In the genomic region with DNA sequence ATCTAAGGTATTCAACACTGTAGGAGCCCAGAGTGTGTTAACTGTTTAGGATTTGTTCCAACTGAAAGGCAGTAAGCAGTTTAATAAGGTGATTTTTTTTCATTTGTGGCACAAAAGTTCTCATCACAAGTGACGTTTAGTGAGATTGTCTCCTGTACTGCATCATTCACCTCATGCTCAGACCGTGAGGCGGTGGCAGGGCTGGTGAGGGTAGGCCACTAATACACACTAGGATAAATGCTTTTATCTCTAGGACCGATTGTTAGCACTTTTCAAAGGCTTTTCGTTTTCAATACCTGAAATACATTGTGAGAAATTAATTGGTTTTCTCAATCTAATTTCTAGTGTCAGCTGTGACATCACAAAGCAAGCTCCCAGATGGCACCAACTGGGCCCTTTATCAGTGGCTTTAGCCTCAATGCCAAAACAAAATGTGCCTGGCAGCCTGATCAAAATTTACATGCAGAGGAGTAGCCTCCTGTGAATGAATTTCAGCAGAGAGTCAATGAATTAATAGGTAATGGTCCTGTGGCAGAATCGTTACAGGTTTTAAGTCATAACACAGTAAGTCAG, we compare ENCODE assay signal across 14 mouse cellular contexts.
DNase-seq lines count a peak whose midpoint lies in the region; ATAC-seq lines count a peak whose summit lies in the region.
"Had no signal": no experiment of that assay in that cellular context is flagged by ENCODE, and none has a peak within 500 bp of the region (broad histone marks: within the 10 kb centered on the region; RNA-seq: fewer than 3 reads in every experiment).

No protein-coding gene starts in this region.

- H3K4me1 ChIP-seq in forebrain, embryonic 10.5 days, result peaks cover 15% of the 10 kb centered on the region
- peaks cover 4% of the 10 kb centered on the region for H3K4me1 ChIP-seq in hindbrain, embryonic 14.5 days (replicated peaks; ENCODE audit: control insufficient read depth, insufficient read depth, low read length)
- no peaks in the 10 kb centered on the region for H3K4me1 ChIP-seq in neural tube, embryonic 12.5 days
- H3K4me1 ChIP-seq in kidney, embryonic 14.5 days (ENCODE audit: control insufficient read depth, insufficient read depth, low read length), result no peaks in the 10 kb centered on the region

- H3K9me3 ChIP-seq in forebrain, embryonic 10.5 days, result no peaks in the 10 kb centered on the region
- H3K9me3 ChIP-seq in hindbrain, embryonic 14.5 days (ENCODE audit: control insufficient read depth, low read length), result no peaks in the 10 kb centered on the region
- no peaks in the 10 kb centered on the region for H3K9me3 ChIP-seq in neural tube, embryonic 12.5 days
- H3K9me3 ChIP-seq in kidney, embryonic 14.5 days (ENCODE audit: control insufficient read depth, low read length), result no peaks in the 10 kb centered on the region
- H3K9me3 ChIP-seq: heart, embryonic 12.5 days had no signal

- ATAC-seq in hindbrain, embryonic 14.5 days (ENCODE audit: low FRiP score), result peak; percentile 76; the same call in 1 of the 2 replicates
- peak; percentile 64; the same call in 1 of the 2 replicates for ATAC-seq in neural tube, embryonic 12.5 days (ENCODE audit: low FRiP score, low read depth)
- ATAC-seq in kidney, embryonic 14.5 days (ENCODE audit: low FRiP score, low TSS enrichment), result no peak

- peak overlapping the region; percentile 72 for H3K27ac ChIP-seq in forebrain, embryonic 10.5 days
- H3K27ac ChIP-seq in hindbrain, embryonic 14.5 days, result peak overlapping the region; percentile 80
- no peak overlapping the region; the same call in 1 of the 2 replicates for H3K27ac ChIP-seq in neural tube, embryonic 12.5 days
- no peak overlapping the region for H3K27ac ChIP-seq in kidney, embryonic 14.5 days (ENCODE audit: low read depth, low read length)
- H3K27ac ChIP-seq: kidney, postnatal 0 days had no signal

- 0 out of 2 replicates have a peak overlapping the region, but pooled peaks have one; percentile 39 for H3K9ac ChIP-seq in hindbrain, embryonic 14.5 days
- no peak overlapping the region for H3K9ac ChIP-seq in neural tube, embryonic 12.5 days
- no peak overlapping the region for H3K9ac ChIP-seq in kidney, embryonic 14.5 days (ENCODE audit: low read depth, low read length)
- H3K9ac ChIP-seq: heart, embryonic 12.5 days had no signal

- H3K27me3 ChIP-seq in forebrain, embryonic 10.5 days (ENCODE audit: poor library complexity, severe bottlenecking), result no peaks in the 10 kb centered on the region
- no peaks in the 10 kb centered on the region for H3K27me3 ChIP-seq in hindbrain, embryonic 14.5 days (ENCODE audit: control insufficient read depth, insufficient read depth, low read length)
- H3K27me3 ChIP-seq in neural tube, embryonic 12.5 days (replicated peaks), result no peaks in the 10 kb centered on the region
- H3K27me3 ChIP-seq in kidney, embryonic 14.5 days (ENCODE audit: control insufficient read depth, insufficient read depth, low read length), result no peaks in the 10 kb centered on the region
- H3K27me3 ChIP-seq: heart, embryonic 12.5 days had no signal

- H3K4me3 ChIP-seq in forebrain, embryonic 10.5 days, result no peak overlapping the region
- H3K4me3 ChIP-seq in hindbrain, embryonic 14.5 days (replicated peaks; ENCODE audit: low read length), result no peak overlapping the region
- H3K4me3 ChIP-seq in neural tube, embryonic 12.5 days, result no peak overlapping the region
- H3K4me3 ChIP-seq in kidney, embryonic 14.5 days (ENCODE audit: low read length), result no peak overlapping the region
- H3K4me3 ChIP-seq: heart, embryonic 12.5 days; myocyte had no signal

- no peak overlapping the region for H3K4me2 ChIP-seq in hindbrain, embryonic 14.5 days (replicated peaks)
- H3K4me2 ChIP-seq in neural tube, embryonic 12.5 days (replicated peaks), result no peak overlapping the region
- no peak overlapping the region for H3K4me2 ChIP-seq in kidney, embryonic 14.5 days (replicated peaks; ENCODE audit: low read depth, low read length)
- H3K4me2 ChIP-seq: heart, embryonic 12.5 days; liver, embryonic 11.5 days had no signal

- 69% methylated on average over 6 of the region's 6 CpGs for WGBS in forebrain, embryonic 10.5 days
- WGBS in hindbrain, embryonic 14.5 days, result 35% methylated on average over 6 of the region's 6 CpGs
- 53% methylated on average over 6 of the region's 6 CpGs for WGBS in neural tube, embryonic 12.5 days
- 84% methylated on average over 6 of the region's 6 CpGs for WGBS in kidney, embryonic 14.5 days

- peak; percentile 13 to 36 for DNase-seq in cerebellum, adult 18-20 months
- no peak for DNase-seq in cerebellum, adult 8-10 months
- no peak for DNase-seq in forebrain, embryonic 10.5 days (ENCODE audit: extremely low spot score, low spot score)
- peak; percentile 53 for DNase-seq in hindbrain, embryonic 14.5 days (ENCODE audit: low spot score)
- no peak for DNase-seq in spleen, postnatal 14 days (ENCODE audit: low spot score in 2 of 2)
- no peak for DNase-seq in adrenal gland, adult 18-20 months (ENCODE audit: low spot score in 2 of 2)
- DNase-seq: lung, postnatal 10 days; thymus, postnatal 14 days had no signal

- no peaks in the 10 kb centered on the region for H3K36me3 ChIP-seq in forebrain, embryonic 10.5 days (replicated peaks)
- H3K36me3 ChIP-seq in hindbrain, embryonic 14.5 days (replicated peaks; ENCODE audit: control insufficient read depth, insufficient read depth), result no peaks in the 10 kb centered on the region
- H3K36me3 ChIP-seq in neural tube, embryonic 12.5 days, result no peaks in the 10 kb centered on the region
- no peaks in the 10 kb centered on the region for H3K36me3 ChIP-seq in kidney, embryonic 14.5 days (ENCODE audit: control insufficient read depth, insufficient read depth, low read length)
- H3K36me3 ChIP-seq: heart, embryonic 12.5 days had no signal

Comparison
In these comparisons a context has a peak if more than half of its experiments do, and no peak if none do; other contexts are left out.
1. DNase-seq: peak in cerebellum, adult 18-20 months (2 of 2) and hindbrain, embryonic 14.5 days (single experiment); none in cerebellum, adult 8-10 months (single experiment), forebrain, embryonic 10.5 days (single experiment), spleen, postnatal 14 days (0 of 2) and adrenal gland, adult 18-20 months (0 of 2).
2. H3K27ac ChIP-seq: peak in forebrain, embryonic 10.5 days (single experiment) and hindbrain, embryonic 14.5 days (single experiment); none in neural tube, embryonic 12.5 days (single experiment) and kidney, embryonic 14.5 days (single experiment).